Mouse (Mus musculus): ENCODE results near the gene Olfr1440. TPM values are rescaled to one million over a fixed set of nuclear protein-coding genes. Genes with fewer than 3 reads are reported as not detected.

Gene Olfr1440
- total RNA-seq (2021): not detected

DNA sequence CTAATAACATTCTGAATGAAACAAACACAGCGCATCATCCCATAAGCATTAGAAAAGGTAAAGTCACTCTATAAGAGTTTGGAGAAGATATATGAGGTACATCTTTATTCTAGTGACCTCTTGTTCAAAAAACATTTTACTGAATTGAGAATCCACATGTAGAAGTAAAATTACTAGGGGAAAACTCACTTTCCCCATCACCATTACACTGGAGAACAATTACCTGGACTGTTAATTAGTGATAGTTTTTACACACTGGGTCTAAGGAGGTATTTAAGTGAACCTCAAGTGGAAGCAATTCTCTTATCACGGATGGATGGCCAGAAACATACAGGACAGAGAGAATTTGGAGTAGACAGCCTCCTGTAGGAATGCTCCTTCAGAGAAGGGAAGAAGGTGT lies at the start of gene Olfr1440:
Gene Olfr1440 (plus strand): TSS at position 301 of the 400 bp plus-strand sequence.
- DNase-seq (ENCODE audit: extremely low spot score in 1 of 2, low spot score in 1 of 2): no peak

GRCm38 (mm10) chr19:12373004-12373403 lies 14.1 kb upstream of the Olfr1440 start:
- no peak for DNase-seq (ENCODE audit: extremely low spot score in 1 of 2, low spot score in 1 of 2)

DNA sequence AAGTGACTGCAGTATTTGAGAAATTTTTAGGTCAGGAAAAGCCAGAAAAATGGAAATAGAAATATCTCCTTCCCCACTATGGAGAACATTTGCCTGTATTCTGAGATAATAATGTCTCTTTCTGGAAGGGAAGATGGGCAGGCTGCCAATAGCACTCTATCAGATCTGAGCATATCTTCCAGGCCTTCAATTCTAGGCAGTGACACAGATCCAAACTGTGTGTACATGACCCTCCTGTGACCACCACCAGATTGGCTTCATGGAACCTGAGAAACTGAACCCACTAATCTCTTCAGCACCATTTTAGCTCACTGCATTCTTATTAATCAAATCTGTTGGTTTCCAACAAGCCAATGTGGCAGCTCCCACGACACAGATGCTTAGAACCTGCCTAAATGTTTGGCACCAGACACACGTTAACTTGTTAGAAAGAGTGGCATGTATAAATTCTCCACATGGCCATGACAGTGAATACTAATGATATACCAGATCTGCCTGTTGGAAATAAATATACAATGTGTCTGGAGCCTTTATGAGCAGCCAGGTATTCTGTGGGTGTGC lies 12.5 kb upstream of the Olfr1440 start:
- DNase-seq (ENCODE audit: extremely low spot score in 1 of 2, low spot score in 1 of 2): peak; percentile 40 to 42

- no peak for DNase-seq (ENCODE audit: extremely low spot score in 1 of 2, low spot score in 1 of 2)
Observed at GRCm38 (mm10) chr19:12413737-12414136, 26.7 kb downstream of the Olfr1440 start.

DNA sequence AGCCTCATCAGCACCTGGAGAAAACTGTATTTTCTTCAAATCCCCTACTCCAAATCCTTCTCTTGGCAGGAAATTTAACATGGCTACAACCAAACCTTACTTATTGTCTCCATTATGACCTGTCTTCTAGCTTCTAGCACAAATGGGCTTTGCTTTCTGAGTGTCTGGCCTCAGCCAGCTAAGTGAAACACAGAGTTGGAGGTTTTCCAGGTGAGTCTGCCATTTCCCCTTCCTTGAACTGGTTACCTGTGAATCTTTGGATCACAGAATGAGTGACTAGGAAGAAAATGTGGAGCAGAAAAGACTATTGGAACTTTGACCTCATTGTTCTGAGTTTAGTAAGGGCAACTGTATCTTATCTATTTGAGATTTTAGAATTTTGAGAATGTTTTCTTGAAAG lies 30.3 kb downstream of the Olfr1440 start, which contains the start of gene Olfr1441:
Gene Olfr1441 (plus strand): TSS at position 73 of the 400 bp plus-strand sequence.
- no peak for DNase-seq (ENCODE audit: extremely low spot score in 1 of 2, low spot score in 1 of 2)

DNA sequence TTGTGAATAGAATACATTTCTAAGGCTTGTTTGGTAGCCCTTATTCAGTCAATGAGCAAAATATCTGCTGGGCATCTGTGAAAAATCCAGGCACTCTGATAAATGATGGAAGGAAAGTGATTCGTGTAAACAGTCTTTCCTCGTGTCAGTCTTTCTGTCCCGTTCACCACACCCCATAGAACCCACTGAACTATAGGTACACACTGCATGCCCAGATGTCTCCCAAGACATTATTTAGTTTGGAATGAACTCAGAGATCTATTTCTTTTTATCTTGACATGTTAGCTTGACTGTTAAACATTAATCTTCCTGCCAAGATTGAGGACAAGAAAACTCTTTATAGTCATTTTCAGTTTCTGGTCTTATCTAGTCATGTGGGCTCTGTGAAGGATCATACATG lies 31.2 kb downstream of the Olfr1440 start:
- DNase-seq (ENCODE audit: extremely low spot score in 1 of 2, low spot score in 1 of 2): no peak

- DNase-seq (ENCODE audit: extremely low spot score in 1 of 2, low spot score in 1 of 2): no peak
Observed at GRCm38 (mm10) chr19:12420555-12420954, 33.5 kb downstream of the Olfr1440 start.

DNA sequence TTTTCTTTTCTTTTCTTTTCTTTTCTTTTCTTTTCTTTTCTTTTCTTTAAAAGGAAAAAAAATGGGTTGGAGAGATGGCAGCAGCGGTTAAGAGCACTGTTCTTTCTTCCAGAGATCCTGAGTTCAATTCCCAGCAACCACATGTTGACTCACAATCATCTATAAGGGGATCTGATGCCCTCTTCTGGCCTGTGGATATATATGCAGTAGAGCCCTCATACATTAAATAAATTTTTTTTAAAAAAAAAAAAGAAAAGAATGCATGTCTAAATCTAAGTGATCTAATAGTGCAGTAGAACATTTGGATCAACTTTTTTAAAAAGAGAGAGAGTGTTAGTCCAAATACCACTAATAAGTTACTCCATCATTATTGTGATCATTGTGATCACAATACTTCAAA lies 34.6 kb downstream of the Olfr1440 start:
- no peak for DNase-seq (ENCODE audit: extremely low spot score in 1 of 2, low spot score in 1 of 2)

- DNase-seq (ENCODE audit: extremely low spot score in 1 of 2, low spot score in 1 of 2): no peak
Observed at GRCm38 (mm10) chr19:12427101-12427500, 40.0 kb downstream of the Olfr1440 start.

- no peak for DNase-seq (ENCODE audit: extremely low spot score in 1 of 2, low spot score in 1 of 2)
Observed at GRCm38 (mm10) chr19:12427605-12428004, 40.5 kb downstream of the Olfr1440 start, which contains the start of gene Pfpl. Pfpl (plus strand) TSS chr19:12427905.

- DNase-seq (ENCODE audit: extremely low spot score in 1 of 2, low spot score in 1 of 2): no peak
Observed at GRCm38 (mm10) chr19:12433033-12433432, 46.0 kb downstream of the Olfr1440 start.

- no peak for DNase-seq (ENCODE audit: extremely low spot score in 1 of 2, low spot score in 1 of 2)
Observed at GRCm38 (mm10) chr19:12435011-12435416, 47.9 kb downstream of the Olfr1440 start.

- DNase-seq (ENCODE audit: extremely low spot score in 1 of 2, low spot score in 1 of 2): no peak
Observed at GRCm38 (mm10) chr19:12435750-12436524, 48.9 kb downstream of the Olfr1440 start.

- no peak for DNase-seq (ENCODE audit: extremely low spot score in 1 of 2, low spot score in 1 of 2)
Observed at GRCm38 (mm10) chr19:12439581-12439980, 52.5 kb downstream of the Olfr1440 start.

DNA sequence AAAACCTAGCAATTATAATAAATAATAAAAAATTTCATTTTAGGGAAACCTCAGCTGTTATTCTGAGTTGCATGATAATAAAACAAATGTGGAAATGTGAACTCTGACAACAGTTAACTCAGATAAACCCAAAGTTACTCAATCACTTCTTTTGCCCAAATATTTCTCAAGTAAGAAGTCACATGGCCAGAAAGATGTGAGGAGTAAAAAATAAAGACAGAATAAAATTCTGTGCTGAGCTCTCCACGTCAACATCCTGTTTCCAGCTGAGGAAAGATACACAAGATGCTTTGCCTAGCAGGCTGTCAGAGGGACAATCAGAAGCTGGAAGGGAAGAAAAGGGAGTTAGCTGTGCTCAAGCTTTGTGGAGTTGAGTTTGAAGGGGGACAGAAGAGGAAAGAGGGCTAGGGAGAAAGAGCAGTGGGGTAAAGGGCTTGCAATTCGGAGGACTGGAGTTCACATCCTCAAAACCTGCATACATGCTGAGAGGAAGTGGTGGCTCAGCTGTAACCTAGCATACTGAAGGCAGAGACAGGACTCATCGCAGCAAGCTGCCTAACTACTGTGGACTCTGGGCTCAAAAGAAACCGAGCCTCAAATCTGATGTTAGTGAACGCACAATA lies 53.1 kb downstream of the Olfr1440 start:
- DNase-seq (ENCODE audit: extremely low spot score in 1 of 2, low spot score in 1 of 2): no peak

DNA sequence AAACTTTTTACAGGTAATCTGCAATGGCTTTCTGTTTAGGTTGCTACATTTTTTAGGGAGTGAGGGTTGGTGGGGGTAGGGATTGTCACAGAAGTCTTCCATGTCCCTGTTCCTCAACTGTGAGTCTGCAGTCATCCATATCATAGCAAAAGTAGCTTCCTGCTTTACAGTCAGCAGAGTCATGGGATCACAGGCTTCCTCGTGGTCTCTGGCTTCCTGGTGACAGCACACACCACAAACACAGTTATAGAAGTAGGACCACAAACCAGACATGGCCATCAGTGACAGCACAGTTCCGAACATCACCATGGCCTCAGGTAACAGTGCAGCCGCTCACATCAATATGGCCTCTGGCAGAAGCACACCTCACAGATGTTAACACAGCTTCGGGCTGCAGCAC lies 55.5 kb downstream of the Olfr1440 start:
- DNase-seq (ENCODE audit: extremely low spot score in 1 of 2, low spot score in 1 of 2): no peak

- no peak for DNase-seq (ENCODE audit: extremely low spot score in 1 of 2, low spot score in 1 of 2)
Observed at GRCm38 (mm10) chr19:12445014-12445413, 57.9 kb downstream of the Olfr1440 start.
